Mouse (Mus musculus) cerebellum, adult 11 months (tissue): Measurements from ENCODE around the gene Irgq.
"Not testable (repeated sequence)": the region's sequence is repeated elsewhere in the genome, so short reads cannot be mapped to it uniquely, and the experiment has no call there.

ENCODE experiments used
- DNase-seq: peaks from one replicate; pipeline ENCODE4 v3.0.0; 2022

Gene Irgq

GRCm38 (mm10) chr7:24530062-24530931 is at the start of gene Irgq:
TSS of gene Irgq (plus strand) at chr7:24530689.
- peak; percentile 99 for DNase-seq

GRCm38 (mm10) chr7:24480986-24481473 is 49.5 kb upstream of the Irgq start:
- DNase-seq: peak; percentile 40

- DNase-seq: peak; percentile 94
Observed at GRCm38 (mm10) chr7:24481474-24482207, 48.8 kb upstream of the Irgq start, which contains the start of gene Cadm4. TSS of gene Cadm4 (plus strand) at chr7:24482023.

GRCm38 (mm10) chr7:24482208-24483020 is 48.1 kb upstream of the Irgq start:
- no peak for DNase-seq

- DNase-seq: not testable (repeated sequence)
Observed at GRCm38 (mm10) chr7:24483291-24483690, 47.2 kb upstream of the Irgq start.

- no peak for DNase-seq
Observed at GRCm38 (mm10) chr7:24485481-24485880, 45.0 kb upstream of the Irgq start.

- no peak for DNase-seq
Observed at GRCm38 (mm10) chr7:24486654-24487130, 43.8 kb upstream of the Irgq start.

- no peak for DNase-seq
Observed at GRCm38 (mm10) chr7:24487403-24487802, 43.1 kb upstream of the Irgq start.

- DNase-seq: peak; percentile 46
Observed at GRCm38 (mm10) chr7:24488303-24488702, 42.2 kb upstream of the Irgq start.

- no peak for DNase-seq
Observed at GRCm38 (mm10) chr7:24499856-24500577, 30.5 kb upstream of the Irgq start.

- no peak for DNase-seq
Observed at GRCm38 (mm10) chr7:24500929-24501328, 29.6 kb upstream of the Irgq start.

GRCm38 (mm10) chr7:24501492-24501891 is 29.0 kb upstream of the Irgq start:
- DNase-seq: no peak

- DNase-seq: no peak
Observed at GRCm38 (mm10) chr7:24504004-24504403, 26.5 kb upstream of the Irgq start.

GRCm38 (mm10) chr7:24504868-24505267 is 25.6 kb upstream of the Irgq start:
- no peak for DNase-seq

- no peak for DNase-seq
Observed at GRCm38 (mm10) chr7:24505447-24506064, 24.9 kb upstream of the Irgq start.

GRCm38 (mm10) chr7:24506065-24506459 is 24.4 kb upstream of the Irgq start:
- DNase-seq: peak; percentile 49

GRCm38 (mm10) chr7:24506476-24506837 is 24.0 kb upstream of the Irgq start:
- peak; percentile 73 for DNase-seq

- DNase-seq: peak; percentile 86
Observed at GRCm38 (mm10) chr7:24506838-24507725, 23.4 kb upstream of the Irgq start, which contains the start of gene Zfp428. TSS of gene Zfp428 (plus strand) at chr7:24507006.

GRCm38 (mm10) chr7:24507726-24508114 is 22.8 kb upstream of the Irgq start:
- DNase-seq: peak; percentile 41

- no peak for DNase-seq
Observed at GRCm38 (mm10) chr7:24512355-24512754, 18.1 kb upstream of the Irgq start, which contains the start of gene AC161166.1. TSS of gene AC161166.1 (minus strand) at chr7:24512455.
